Mouse (Mus musculus) lung, postnatal 4 days (tissue): ENCODE measurements around the gene Golga7b.

Source experiments
- DNase-seq, 2 experiments: peaks; one replicate each; pipeline ENCODE4 v3.0.0; 2021

The Golga7b gene

DNA sequence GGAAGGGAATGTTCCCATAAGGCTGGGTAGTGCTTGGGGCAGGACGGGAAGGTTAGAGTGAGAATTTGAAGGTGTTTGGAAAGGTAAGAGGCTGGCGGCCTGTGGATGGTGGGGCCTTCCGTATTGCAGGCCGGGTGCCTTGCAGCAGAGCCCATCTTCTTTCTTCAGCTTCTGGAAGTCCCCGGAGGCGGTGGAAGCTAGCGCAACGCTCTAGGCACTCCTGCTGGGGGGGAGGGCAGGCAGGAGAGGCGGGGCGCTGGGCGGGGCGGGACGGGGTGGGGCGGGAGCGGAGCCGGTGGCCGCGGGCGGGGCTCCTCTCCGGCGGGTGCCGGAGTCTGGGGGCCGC lies 8.0 kb downstream of the Golga7b start:
- no peak for DNase-seq

DNA sequence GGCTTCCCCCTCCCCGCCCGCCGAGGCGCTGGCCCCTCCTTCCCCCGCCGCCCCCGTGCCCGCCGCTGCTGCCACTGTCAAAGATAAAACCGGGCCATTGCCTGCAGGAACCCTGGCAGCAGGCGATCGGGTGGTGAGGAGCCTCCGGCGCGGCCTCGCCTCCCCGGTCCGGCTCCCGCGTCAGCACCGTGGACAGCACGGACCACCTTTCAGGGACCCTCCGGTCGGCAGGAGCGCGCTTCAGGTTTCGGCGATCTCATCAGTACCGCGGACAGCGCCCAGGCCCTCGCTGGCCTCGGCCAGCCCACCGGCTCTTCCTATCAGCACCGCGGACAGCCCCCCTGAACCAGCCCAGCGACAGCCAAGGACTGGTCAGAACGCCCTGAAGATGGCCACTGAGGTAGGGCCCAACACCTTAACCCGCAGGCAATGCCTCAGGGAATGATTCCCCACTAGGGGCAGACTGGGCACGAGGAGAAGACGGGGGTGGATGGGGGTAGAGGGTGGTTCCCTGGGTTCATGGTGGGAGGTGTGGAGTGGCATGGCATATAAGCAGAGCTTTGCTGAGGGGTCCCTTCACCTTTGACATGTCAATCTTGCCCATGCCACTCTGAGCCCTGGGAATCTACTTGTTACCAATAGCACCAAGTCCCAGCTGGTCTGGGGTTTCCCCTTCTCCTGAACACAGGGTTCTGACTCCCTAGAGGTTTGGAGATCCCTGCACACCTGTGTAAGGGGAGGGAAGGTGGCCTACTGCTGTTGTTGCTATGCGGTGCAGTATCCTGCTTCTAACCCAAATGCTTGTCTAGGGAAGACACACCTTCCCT lies 8.6 kb downstream of the Golga7b start:
- peak; percentile 89 to 90 for DNase-seq

DNA sequence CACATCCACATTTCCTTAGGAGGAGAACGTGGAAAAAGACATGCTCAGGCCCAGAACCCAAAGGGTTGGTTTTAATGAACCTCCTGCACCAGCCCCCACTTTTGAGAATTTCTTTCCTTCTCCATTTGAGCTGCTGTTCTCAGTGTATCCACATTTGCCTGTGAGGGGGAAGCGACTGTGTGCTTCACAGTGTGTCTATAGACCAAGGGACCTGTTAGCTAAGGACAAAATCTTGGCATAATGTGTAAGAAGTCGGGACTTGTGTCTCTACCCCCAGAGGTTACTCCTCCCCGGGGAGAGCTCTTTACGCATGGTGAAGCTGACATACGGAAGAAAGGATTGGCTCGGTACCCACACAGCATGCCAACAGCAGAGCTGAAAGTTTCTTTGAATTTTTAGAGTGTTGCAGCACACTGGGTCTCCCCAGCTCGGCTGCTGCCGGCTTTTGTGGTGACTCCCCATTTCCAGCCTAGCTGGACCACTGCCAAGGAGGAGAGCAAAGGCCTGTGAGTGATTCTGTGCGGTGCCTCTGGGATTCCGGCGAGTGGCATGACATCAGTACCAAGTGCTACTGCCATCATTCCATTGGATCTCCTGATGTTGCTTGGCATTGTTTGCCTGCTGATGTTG lies 9.4 kb downstream of the Golga7b start:
- no peak for DNase-seq

DNA sequence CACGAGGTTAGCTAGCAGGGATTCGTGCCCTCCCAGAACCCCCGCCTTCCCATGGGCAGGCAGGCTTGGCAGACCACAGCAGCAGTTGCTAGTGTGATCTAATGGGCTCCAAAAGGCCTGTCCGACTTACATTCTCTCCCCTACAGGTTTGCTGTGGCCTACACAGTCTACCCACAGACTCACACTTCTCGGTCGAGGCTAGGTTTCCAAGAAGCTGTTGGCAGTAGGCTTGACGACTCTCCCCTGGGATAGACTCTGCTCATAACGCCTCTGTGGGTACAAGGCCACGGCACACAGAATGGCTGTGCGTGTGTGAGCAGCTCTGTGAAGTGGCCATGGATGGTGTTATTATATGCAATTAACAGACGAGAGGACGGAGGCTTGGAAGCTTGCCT lies 9.9 kb downstream of the Golga7b start:
- DNase-seq: no peak

DNA sequence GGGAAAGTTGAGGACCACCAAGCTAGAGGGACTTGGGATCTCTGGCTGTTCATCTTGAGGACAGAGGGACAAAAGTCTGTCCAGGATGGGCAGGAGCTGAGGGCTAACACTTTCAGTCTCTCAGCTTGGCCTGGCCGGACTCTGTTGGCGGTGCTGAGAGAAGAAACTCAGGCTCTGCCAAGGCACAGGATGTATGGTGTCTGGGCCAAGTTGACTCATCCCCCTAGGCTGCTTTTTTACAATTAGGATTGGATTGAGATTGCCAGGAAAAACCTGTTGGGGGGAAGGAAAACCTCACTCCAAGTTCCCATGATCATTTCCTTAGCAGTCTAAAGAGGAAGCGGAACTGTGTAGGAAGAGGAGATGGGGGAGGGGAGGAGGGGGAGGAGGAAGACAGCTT lies 10.7 kb downstream of the Golga7b start:
- DNase-seq: no peak

DNA sequence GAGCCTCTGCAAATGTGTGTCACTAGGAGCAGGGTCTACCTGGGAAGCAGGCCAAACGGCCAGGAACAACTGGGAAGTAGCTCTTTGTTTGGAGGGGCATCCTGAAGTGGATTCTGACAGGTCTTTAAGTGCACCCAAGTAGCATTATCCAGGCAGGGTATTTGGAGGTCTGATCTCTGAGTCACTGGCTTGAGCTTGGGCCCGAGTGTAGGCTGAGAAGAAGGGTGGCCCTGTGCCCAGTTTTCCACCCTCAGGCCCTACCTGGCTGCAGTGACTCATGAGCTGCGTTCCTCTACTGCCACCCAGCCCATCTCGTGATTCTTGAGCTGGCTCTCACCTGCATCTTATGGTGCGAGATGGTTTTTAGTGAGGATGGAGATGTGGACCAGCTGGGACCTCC lies 11.2 kb downstream of the Golga7b start:
- DNase-seq: no peak

DNA sequence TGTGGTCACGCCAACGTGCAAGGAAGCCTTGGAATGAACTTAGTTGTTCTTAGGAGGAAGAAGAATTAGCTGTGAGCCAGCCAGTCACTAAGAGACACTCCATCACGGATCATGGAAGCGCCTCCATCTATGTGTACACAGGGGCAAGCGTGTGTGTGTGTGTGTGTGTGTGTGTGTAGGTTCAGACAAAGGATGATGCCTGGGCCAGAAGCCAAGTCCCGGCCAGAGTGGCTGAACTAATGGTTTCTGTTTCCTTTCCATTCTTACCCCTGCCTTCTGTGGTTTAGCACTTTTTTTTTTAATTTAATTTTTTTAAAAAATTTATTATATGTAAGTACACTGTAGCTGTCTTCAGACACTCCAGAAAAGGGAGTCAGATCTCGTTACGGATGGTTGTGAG lies 13.1 kb downstream of the Golga7b start:
- DNase-seq: no peak

DNA sequence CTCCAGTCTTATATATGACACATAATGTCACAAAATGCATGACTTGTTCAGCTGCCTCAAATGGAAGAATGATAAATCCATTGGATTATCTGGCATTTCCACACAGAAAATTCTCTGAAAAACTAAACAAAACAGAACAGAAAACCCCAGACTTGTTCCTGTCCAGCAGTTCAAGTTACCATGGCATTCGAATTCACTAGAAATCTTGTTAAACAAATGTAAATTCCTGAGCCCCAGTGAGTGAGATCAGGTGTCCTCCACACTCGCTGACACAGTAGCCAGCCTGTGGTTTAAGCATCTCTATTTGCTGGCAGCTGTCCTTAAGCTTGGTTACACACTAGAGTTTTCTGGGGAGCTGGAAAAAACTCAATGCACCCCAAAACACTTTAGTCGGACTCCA lies 16.1 kb downstream of the Golga7b start:
- no peak for DNase-seq

DNA sequence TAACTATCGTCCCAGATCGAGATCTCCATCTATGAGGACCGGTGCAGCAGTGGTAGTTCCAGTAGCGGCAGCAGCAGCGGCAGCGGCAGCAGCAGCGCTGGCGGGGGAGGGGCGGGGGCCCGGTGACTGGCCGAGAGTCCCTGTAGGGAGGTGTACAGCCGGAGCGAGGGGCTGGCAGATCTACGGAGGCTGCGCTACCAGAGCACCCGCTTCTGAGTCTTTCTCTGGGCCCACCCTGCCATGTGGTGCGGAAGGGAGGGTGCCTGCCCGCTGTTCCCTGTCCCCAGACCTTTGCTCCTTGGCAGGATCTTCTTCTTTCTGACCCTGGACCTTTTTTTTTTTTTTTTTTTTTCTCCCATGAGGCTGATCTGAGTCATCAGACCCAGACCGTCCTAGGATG lies 21.0 kb downstream of the Golga7b start:
- no peak for DNase-seq

DNA sequence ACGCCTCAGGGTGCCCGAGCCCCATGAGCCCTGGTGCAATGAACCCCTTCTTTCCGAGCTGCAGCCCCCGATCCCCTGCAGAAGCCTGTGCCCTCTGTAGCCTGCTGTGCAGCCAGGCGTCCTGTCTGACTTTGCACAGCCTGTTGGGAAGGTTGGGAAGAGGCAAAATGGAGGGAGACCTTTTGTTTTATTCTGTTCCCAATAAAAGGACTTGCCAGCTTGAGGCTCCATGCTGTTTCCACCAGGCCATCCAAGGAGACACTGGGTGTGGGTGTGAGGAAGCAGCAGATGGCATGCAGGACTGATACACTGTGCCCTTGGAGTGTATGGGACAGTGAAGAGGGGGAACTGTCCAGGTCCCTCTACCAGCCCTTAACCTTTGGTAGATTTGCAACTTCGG lies 22.7 kb downstream of the Golga7b start:
- DNase-seq: no peak

DNA sequence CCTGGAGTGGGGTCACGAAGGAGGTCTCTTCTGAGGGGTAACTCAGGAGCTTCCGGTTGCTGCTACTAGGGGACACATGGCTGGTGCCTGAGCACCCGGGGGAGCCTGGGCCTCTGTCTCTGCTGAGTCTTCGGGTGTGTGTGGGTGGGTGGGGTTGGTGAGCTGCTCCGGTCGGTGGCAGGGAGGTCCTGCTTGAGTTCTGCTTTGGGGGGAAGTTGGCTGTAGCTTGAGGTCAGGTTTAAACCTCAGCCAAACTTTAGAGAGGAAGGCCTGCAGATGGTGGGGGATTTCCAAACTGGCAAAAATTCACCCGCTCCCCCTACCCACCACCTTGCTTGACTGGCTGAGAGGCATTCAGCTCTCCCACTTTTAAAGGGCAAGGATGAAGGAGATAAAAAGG lies 23.8 kb downstream of the Golga7b start:
- DNase-seq: no peak

DNA sequence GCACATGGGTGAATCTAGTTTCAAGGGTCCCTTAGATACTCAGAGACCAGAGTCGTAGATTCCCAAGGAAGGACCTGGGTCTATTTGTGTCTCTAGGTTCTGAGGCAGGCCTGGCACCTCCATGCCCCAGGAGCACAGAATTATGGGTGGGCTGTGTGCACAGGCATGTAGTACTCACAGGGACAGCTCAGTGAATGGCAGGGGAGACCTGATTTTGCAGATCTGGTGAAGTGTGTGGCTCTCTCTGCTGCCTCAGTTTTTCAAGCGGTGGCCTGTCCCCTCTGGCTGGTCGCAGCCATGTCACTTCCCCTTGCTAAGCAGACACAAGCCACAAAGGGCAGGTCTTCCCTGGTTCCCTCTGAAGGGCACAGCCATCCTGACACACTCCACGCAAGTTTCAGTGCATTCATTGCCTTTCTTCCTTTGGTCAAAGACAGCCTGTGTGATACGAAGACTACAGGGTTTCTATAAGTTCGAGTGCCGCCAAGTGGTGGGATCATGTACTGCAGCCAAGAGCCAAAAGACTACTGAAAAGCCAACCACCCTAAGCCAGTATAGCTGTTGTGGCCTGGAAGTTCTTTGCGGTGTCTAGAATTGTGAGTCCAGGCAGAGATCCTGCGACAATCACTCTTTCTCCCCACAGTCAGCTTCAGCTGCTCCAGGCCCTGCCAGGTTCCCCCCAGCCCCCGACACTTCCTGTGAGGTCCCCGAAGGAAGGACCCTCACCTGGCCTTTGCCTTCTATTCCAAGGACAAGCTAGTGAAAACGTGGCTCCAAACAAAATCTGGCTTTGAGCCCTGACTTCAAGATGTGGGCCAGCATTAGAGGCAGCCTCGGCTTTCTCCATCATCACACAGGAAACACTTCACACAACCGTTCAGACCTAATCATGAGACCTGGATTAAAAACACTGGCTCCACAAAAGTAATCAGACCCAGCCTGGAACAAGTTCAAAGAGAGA lies 24.9 kb downstream of the Golga7b start:
- peak; percentile 47 to 73 for DNase-seq

DNA sequence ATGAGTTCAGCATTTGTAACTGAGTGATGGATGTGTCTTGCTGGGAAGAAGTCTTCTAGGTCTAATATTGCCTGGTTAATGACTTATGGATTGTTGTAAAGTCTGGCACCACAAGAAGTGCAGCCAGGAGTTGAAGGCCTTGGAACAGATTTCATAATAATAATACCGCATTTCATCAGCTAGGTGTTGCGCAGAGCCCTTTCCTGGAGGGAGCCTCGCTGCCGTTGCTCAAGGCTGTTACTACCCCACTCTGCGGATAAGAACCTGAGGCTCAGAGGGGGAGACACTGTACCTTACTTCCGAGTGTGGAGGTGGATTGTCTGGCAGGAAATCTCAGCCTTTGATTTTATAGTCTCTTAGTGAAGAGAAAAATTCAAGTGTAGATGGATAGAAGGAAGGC lies 29.9 kb downstream of the Golga7b start:
- DNase-seq: no peak

DNA sequence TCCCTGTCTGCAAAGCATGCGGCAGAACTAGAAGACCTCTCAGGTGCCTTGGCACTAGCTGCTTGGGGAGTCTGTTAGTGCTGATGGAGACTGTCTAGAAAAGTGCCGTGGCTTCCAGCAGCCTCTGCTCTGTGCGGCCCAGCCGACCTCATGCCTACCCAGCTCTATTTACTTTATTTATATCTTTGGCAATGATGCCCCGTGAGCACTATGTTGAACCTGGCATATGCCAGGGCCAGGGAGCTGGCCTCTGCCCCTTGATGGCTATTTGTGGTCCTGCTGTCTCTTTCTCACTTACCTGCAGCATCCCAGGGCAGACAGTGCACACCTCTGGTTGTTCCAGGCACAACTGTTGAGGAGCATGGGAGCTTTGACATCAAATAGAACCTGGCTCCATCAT lies 31.1 kb downstream of the Golga7b start:
- DNase-seq: no peak

DNA sequence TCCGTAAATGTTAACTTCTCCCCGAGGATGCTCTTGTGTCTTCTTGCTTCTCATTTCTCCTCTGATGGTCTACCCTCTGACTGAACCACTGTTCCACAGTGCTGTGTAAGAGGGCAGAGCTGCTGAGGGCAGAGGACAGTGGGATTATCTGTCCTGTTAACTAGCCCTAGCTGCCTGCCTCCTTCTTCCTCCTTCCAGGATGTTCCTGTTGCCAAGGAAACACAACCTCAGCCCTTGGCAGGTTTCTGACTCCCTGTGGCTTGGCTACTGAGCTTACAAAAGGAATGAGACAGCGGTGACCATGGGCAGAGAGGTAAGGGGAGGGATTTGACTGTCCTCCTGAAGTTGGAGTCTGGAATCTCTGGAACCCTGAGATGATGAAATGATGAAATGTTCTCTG lies 32.2 kb downstream of the Golga7b start:
- DNase-seq: no peak

DNA sequence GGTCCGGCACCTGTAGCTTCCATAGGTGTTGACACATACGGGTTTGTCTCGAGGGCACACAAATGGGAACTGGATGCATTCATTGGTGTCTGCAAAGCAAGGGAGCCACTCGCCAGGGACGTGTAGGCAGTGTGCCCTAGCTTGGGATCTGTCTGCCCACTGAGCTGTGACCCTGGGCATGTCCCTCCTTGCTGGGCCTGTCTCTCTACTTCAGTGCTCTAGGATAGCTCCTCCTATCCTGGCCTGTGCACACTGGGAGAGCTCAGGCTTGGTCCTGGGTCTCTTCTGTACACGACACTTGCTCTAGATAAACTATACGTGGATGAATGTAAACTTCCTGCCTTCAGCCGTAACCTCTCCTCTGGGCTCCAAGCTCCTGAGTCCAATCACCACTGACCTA lies 36.8 kb downstream of the Golga7b start:
- no peak for DNase-seq

DNA sequence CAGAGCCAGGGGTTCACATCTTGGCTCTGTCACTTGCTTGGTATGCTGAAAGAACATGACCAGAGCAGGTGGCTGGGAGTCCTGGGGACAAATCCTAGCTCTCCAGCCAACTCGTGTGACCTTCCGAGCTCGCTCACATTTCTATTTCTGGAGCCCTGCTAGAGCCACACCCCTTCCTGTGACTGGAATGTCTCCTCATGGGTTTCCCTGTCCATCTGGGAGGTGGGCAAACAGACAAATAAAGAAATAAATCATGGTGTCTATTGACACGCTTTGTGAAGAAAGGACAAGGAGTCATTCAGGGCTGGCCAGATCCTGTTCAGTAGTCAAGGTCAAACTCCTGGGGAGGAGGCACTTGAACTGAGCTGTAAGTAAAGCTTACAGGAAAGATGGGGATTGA lies 41.0 kb downstream of the Golga7b start:
- no peak for DNase-seq

DNA sequence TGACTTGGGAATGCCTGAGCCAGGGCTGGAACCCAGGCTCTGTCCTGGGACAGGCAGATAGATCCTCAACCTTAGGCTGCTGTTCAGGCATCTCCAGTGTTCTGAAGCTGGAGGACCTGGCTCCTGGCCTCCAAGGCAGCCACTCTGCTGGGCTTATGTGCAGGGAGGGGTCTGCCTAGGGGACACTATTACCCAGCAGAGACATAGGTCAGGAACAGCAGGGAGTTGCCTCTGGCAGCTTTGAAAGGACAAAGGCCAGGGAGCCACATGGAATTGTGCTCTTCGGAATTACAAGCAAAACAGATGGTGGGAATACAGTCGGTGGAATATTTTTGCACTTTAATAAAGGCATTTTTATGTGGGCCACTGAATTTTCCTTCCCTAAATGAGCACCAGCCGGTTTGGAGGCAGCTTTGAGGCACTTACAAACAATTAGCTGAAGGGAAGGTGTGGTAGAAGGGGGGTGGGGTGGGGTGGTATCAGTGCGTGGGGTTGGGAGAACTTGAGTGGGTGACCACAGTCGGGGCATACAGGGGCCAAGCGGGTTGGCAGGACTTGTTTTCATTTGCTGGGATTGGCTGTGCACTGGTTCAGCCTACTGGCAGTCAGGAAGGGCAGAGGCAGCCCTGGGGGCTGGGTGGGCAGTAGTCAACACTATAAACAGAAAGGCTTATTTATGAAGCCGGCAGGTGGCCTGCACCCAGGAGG lies 43.7 kb downstream of the Golga7b start:
- DNase-seq: no peak

DNA sequence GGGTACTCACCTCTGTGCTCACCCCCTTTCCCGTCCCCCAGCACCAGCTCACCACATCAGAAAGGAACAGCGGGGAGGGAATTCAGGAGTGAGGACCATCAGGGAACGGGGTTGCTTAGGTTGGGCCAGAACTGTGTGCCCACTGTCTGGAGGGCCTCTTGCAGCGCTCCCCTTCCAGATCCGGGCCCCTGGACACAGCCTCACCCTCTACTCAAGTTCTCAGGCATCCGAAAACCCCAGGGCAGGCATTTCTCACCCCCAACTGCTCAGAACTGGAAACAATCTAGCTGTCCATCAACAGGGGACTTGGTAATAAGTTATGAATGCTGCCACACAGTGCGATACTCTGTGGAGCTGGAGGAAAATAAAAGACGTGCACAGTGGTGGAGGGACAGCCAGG lies 44.7 kb downstream of the Golga7b start:
- no peak for DNase-seq

DNA sequence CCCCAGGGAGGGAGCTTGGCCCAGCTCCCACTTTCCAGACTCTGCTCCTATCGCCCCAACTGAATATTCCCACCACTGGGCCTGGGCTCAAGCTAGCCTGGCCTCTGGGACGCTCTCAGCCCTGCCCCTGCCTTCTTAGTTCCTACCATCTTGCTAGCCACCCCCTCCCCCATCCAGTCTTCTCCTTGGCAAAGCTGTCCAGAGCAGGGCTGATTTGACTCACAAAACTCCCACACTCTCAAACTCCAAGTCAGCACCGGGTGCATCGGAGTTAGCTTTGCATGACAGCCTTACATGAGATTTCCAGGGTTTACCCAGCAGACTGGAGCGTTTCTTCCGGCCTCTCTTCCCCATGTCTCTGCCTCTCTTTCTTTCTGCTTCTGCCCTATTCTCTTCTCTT lies 45.8 kb downstream of the Golga7b start:
- DNase-seq: no peak

DNA sequence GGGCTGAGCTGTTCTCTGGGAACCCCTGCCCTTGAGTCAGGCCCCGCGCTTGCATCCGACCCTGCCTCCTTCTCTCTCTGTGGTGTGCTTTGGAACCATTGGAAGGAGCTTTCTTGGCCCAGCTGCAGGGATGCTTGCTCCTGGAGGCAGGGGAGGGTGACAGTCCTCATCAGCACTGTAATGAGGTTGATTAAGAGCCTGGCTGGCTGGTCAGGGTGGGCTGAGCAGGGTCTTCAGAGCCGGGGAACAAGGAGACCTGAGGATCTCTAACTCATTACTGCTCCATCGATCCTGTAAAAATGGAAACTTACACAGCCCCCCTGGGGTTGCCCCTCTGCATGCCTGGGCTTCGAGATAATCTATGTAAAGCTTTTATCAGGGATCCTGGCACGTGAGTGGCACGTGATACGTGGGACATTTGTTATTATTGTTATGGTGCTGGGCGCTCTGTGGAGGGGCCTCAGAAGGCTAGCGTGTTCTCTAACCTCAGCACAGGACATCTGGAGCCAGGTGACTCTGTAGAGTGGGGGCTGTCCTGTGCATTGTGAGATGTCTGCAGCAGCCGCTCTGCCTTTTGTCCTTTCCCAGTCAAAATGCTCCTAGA lies 55.9 kb downstream of the Golga7b start:
- no peak for DNase-seq

DNA sequence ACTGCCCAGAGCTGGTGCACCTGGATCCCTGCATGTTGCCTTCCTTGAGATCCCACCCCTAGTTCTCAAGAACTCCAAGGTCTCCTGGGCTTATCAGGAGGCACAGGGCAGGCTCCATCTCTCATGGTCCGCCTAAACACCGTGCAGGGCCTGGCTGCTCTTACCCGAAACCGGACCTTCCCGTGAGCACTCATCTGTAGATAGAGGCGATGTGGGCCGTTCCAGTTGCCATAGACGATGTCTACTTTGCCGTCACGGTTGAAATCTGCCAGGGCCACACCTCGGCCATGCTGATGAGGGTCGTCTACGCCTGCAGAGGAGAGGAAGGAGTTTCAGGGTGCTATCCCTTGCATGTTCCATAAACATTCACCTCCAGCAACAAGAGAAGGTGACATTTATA lies 57.1 kb downstream of the Golga7b start:
- DNase-seq: no peak

DNA sequence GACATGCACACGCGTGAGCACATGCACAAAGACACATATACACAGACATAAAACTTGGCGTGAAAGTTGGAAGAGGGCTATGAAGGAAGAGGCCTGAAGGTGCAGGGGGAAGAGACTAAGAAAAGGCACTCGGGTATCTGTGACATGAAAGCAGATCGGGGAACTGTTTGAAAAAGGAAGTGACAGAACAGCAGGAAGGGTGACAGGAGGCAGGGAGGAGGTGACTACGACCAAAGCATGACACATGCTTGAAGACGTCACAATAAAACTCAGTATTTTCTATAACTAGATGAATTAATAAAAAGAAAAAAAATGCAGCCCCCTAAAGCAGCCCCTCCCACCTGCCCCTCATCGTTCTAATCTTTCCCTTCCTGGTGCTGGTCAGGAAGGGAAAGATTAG lies 58.4 kb downstream of the Golga7b start:
- DNase-seq: no peak
